Mouse (Mus musculus) CH12.LX (cell line): ENCODE measurements around the gene Krr1.

ENCODE experiments used
- CTCF ChIP-seq, 2 experiments: IDR thresholded peaks in 1 of 2; conservative IDR thresholded peaks in 1 of 2; 2 replicates each; pipeline ENCODE4 v1.5.1; 2011 to 2012; ENCODE audit warnings: low read depth in 2 of 2, low read length in 2 of 2, improper control_type of control experiment in 1 of 2, inconsistent platforms in 1 of 2, mild to moderate bottlenecking in 1 of 2, moderate library complexity in 1 of 2
- E2F4 ChIP-seq: IDR thresholded peaks from 2 replicates; pipeline ENCODE4 v1.6.1; 2011; ENCODE audit warnings: low read depth, low read length, improper control_type of control experiment; ENCODE audit not compliant: insufficient replicate concordance
- ELF1 ChIP-seq: IDR thresholded peaks from 2 replicates; pipeline ENCODE4 v1.6.1; 2014; ENCODE audit warnings: low read depth, mild to moderate bottlenecking, inconsistent platforms, low read length, improper control_type of control experiment
- EP300 ChIP-seq: IDR thresholded peaks from 2 replicates; pipeline ENCODE4 v1.6.1; 2011; ENCODE audit warnings: low read length, improper control_type of control experiment
- KAT2A ChIP-seq: IDR thresholded peaks from 2 replicates; pipeline ENCODE4 v1.6.1; 2012; ENCODE audit warnings: low read length, improper control_type of control experiment, inconsistent platforms; ENCODE audit not compliant: insufficient replicate concordance
- MXI1 ChIP-seq: IDR thresholded peaks from 2 replicates; pipeline ENCODE4 v1.6.1; 2011; ENCODE audit warnings: mild to moderate bottlenecking, low read depth, low read length, improper control_type of control experiment
- NRF1 ChIP-seq: IDR thresholded peaks from 2 replicates; pipeline ENCODE4 v1.6.1; 2014; ENCODE audit warnings: low read depth, mild to moderate bottlenecking, inconsistent platforms, low read length, improper control_type of control experiment, moderate library complexity
- POLR2A ChIP-seq: IDR thresholded peaks from 2 replicates; pipeline ENCODE4 v1.6.1; 2011; ENCODE audit warnings: low read depth, mild to moderate bottlenecking, improper control_type of control experiment, low read length
- TBP ChIP-seq: conservative IDR thresholded peaks from 2 replicates; pipeline ENCODE4 v1.6.1; 2011; ENCODE audit warnings: low read depth, low read length, improper control_type of control experiment
- TCF12 ChIP-seq: IDR thresholded peaks from 2 replicates; pipeline ENCODE4 v1.6.1; 2014; ENCODE audit warnings: low read depth, mild to moderate bottlenecking, inconsistent platforms, low read length, improper control_type of control experiment
- USF1 ChIP-seq: IDR thresholded peaks from 2 replicates; pipeline ENCODE4 v1.6.1; 2014; ENCODE audit warnings: low read depth, mild to moderate bottlenecking, inconsistent platforms, low read length, improper control_type of control experiment
- ZC3H11A ChIP-seq: IDR thresholded peaks from 2 replicates; pipeline ENCODE4 v1.6.1; 2012; ENCODE audit warnings: low read depth, mild to moderate bottlenecking, inconsistent platforms, low read length, improper control_type of control experiment
- ZNF384 ChIP-seq: IDR thresholded peaks from 2 replicates; pipeline ENCODE4 v1.6.1; 2012; ENCODE audit warnings: low read depth, low read length, improper control_type of control experiment, inconsistent platforms

- TF ChIP-seq POLR2A, result no peak
- no peak for TF ChIP-seq EP300
- TF ChIP-seq USF1, result no peak
- TF ChIP-seq E2F4, result no peak
- no peak for TF ChIP-seq CTCF (conservative IDR thresholded peaks at IDR 0.05 in 1 of 2, IDR thresholded peaks at IDR 0.05 in 1 of 2; ENCODE audit: low read depth in 2 of 2, low read length in 2 of 2)
- TF ChIP-seq ZC3H11A, result no peak
- TF ChIP-seq MXI1, result no peak
- TF ChIP-seq TBP, result no peak
- TF ChIP-seq ZNF384, result no peak
- TF ChIP-seq TCF12, result no peak
- TF ChIP-seq KAT2A, result no peak
- TF ChIP-seq ELF1, result no peak
- no peak for TF ChIP-seq NRF1
Measured at GRCm38 (mm10) chr10:111936021-111936420, 36.4 kb upstream of the Krr1 start.
